Mouse (Mus musculus): Measurements from ENCODE around the gene Oasl1.

DNA sequence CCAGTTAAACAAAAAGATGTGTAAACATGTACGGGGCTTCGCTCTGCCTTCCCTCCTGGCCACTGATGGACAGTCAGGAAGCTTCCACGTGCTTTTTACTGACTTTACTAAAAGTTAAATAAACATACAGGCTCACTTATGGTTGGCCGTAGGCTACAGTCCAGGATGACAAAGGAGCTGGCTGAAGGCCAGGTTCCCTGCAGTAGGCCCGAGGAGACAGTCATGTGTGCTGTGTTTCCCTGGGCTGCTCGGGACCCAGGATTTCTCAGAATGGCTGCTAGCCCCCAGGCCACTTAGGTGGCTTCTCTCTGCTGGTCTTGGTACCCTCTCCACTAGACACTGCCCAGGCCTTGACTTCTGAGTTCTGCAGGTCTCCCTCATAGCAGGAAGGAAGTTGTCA, 25.9 kb downstream of the Oasl1 start:
- TF ChIP-seq CTCF (IDR thresholded peaks at IDR 0.05; ENCODE audit: low read depth, low read length) (no peak), POLR2A (IDR thresholded peaks at IDR 0.05; ENCODE audit: extremely low read depth, insufficient read depth, low read length) (no peak)

All from liver, adult 2 months (tissue).